Mouse (Mus musculus) WW6 (cell line): Measurements from ENCODE around the gene Lgals8.
"Not testable (repeated sequence)": the region's sequence is repeated elsewhere in the genome, so short reads cannot be mapped to it uniquely, and the experiment has no call there.

Experiments
- DNase-seq: peaks from one replicate; pipeline ENCODE4 v3.0.0-alpha.2; 2013; ENCODE audit warnings: low read depth, low spot score

Gene Lgals8

GRCm38 (mm10) chr13:12464844-12465243, at the start of gene Lgals8:
Gene Lgals8, minus strand, starts transcription at chr13:12464944.
- DNase-seq, result no peak

GRCm38 (mm10) chr13:12511189-12511965, 46.6 kb upstream of the Lgals8 start:
- no peak for DNase-seq

- no peak for DNase-seq
Measured at GRCm38 (mm10) chr13:12510032-12510431, 45.3 kb upstream of the Lgals8 start.

GRCm38 (mm10) chr13:12507426-12507825, 42.7 kb upstream of the Lgals8 start:
- no peak for DNase-seq

- DNase-seq, result no peak
Measured at GRCm38 (mm10) chr13:12505359-12505758, 40.6 kb upstream of the Lgals8 start.

- DNase-seq, result no peak
Measured at GRCm38 (mm10) chr13:12503238-12503751, 38.6 kb upstream of the Lgals8 start.

- no peak for DNase-seq
Measured at GRCm38 (mm10) chr13:12502665-12503237, 38.0 kb upstream of the Lgals8 start.

GRCm38 (mm10) chr13:12499107-12499506, 34.4 kb upstream of the Lgals8 start:
- DNase-seq, result no peak

GRCm38 (mm10) chr13:12497809-12498208, 33.1 kb upstream of the Lgals8 start:
- DNase-seq, result no peak

GRCm38 (mm10) chr13:12494750-12495149, 30.0 kb upstream of the Lgals8 start:
- no peak for DNase-seq

GRCm38 (mm10) chr13:12492515-12492914, 27.8 kb upstream of the Lgals8 start:
- no peak for DNase-seq

GRCm38 (mm10) chr13:12485640-12486039, 20.9 kb upstream of the Lgals8 start:
- no peak for DNase-seq

GRCm38 (mm10) chr13:12485197-12485596, 20.5 kb upstream of the Lgals8 start:
- no peak for DNase-seq

- DNase-seq, result no peak
Measured at GRCm38 (mm10) chr13:12479802-12480201, 15.1 kb upstream of the Lgals8 start.

GRCm38 (mm10) chr13:12478301-12478700, 13.6 kb upstream of the Lgals8 start:
- no peak for DNase-seq

GRCm38 (mm10) chr13:12476886-12477285, 12.1 kb upstream of the Lgals8 start:
- DNase-seq, result no peak

GRCm38 (mm10) chr13:12475239-12475638, 10.5 kb upstream of the Lgals8 start:
- no peak for DNase-seq

- peak; percentile 28 for DNase-seq
Measured at GRCm38 (mm10) chr13:12473724-12474378, 9.1 kb upstream of the Lgals8 start.

GRCm38 (mm10) chr13:12468488-12468887, 3.7 kb upstream of the Lgals8 start:
- no peak for DNase-seq

- not testable (repeated sequence) for DNase-seq
Measured at GRCm38 (mm10) chr13:12464159-12464558, 585 bp downstream of the Lgals8 start.

- no peak for DNase-seq
Measured at GRCm38 (mm10) chr13:12462623-12463022, 2.1 kb downstream of the Lgals8 start.

- peak; percentile 28 for DNase-seq
Measured at GRCm38 (mm10) chr13:12461730-12462119, 3.0 kb downstream of the Lgals8 start.
